Mouse (Mus musculus) CD4-positive, CD25-positive, alpha-beta regulatory T cell, adult 4 months (primary cell): ENCODE measurements around the gene Olfr960. TPM values are rescaled to one million over a fixed set of nuclear protein-coding genes. Genes with fewer than 3 reads are reported as not detected.

Source experiments
- polyA plus RNA-seq, 2 experiments: library from polyadenylated mRNA; unstranded; fragments of 100-300 nt; shearing (Covaris generic); gene quantifications; one replicate each; pipeline ENCODE4 v1.2.1; 2017

Olfr960 gene
- polyA plus RNA-seq, 2 experiments from 2014 or later: not detected

Other genes starting within 250 kb of the Olfr960 start
- not detected for gene Olfr951, start 234.0 kb upstream of the Olfr960 start, polyA plus RNA-seq
- gene Olfr952, start 194.2 kb upstream of the Olfr960 start, polyA plus RNA-seq: not detected
- not detected for gene Olfr954, start 164.7 kb upstream of the Olfr960 start, polyA plus RNA-seq
- gene Olfr955, start 149.4 kb upstream of the Olfr960 start, polyA plus RNA-seq: not detected
- not detected for gene Olfr44, start 127.4 kb upstream of the Olfr960 start, polyA plus RNA-seq
- gene Olfr957, start 105.6 kb upstream of the Olfr960 start, polyA plus RNA-seq: not detected
- gene Olfr958, start 67.3 kb upstream of the Olfr960 start, polyA plus RNA-seq: not detected
- gene Olfr959, start 45.8 kb upstream of the Olfr960 start, polyA plus RNA-seq: not detected
- gene AW551984, start 17.0 kb upstream of the Olfr960 start, polyA plus RNA-seq: not detected
- gene Olfr148, start 10.7 kb upstream of the Olfr960 start, polyA plus RNA-seq: not detected
- not detected for gene Olfr961, start 23.7 kb downstream of the Olfr960 start, polyA plus RNA-seq
- not detected for gene Olfr963, start 45.8 kb downstream of the Olfr960 start, polyA plus RNA-seq
- not detected for gene Olfr149, start 85.7 kb downstream of the Olfr960 start, polyA plus RNA-seq
- not detected for gene Olfr965, start 90.0 kb downstream of the Olfr960 start, polyA plus RNA-seq
- under 1 TPM in 1 of 2 experiments, not detected in 1; 0.35 TPM for gene Olfr150, start 109.6 kb downstream of the Olfr960 start, polyA plus RNA-seq
- gene Olfr967, start 124.9 kb downstream of the Olfr960 start, polyA plus RNA-seq: not detected
- not detected for gene Olfr968, start 161.9 kb downstream of the Olfr960 start, polyA plus RNA-seq
- not detected for gene Olfr969, start 169.6 kb downstream of the Olfr960 start, polyA plus RNA-seq
- not detected for gene Olfr970, start 187.5 kb downstream of the Olfr960 start, polyA plus RNA-seq
- not detected for gene Olfr971, start 215.5 kb downstream of the Olfr960 start, polyA plus RNA-seq
- gene Olfr972, start 245.0 kb downstream of the Olfr960 start, polyA plus RNA-seq: not detected